Mouse (Mus musculus): ENCODE data around the gene Mtmr3.

DNA sequence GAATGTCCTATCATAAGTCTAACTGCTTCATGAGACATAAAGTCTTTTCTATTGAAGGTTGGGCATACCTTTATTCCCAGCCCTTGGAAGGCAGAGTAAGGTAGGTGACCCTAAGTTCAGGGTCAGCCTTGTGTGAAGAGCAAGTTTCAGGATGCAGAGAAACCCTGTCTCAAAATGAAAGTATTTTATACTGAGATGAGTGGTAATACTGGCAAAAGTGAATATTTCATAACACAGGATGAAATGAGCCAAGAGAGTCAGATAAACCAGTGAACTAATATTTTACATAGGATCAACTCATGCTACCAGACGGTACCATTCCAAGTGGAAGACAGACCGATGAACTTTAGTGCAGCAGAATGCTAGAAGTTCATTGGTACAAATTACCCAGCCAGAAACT lies 3.7 kb upstream of the Mtmr3 start:
- no peak for TF ChIP-seq POLR2A (IDR thresholded peaks at IDR 0.05; ENCODE audit: borderline replicate concordance, extremely low read depth, low read depth, low read length)
- TF ChIP-seq CTCF (IDR thresholded peaks at IDR 0.05; ENCODE audit: insufficient read depth, low read length): no peak

Data from lung, adult 2 months (tissue).